Mouse (Mus musculus) macrophage (primary cell): ENCODE results near the gene Il4i1. TPM values are rescaled to one million over a fixed set of nuclear protein-coding genes. Genes with fewer than 3 reads are reported as not detected.

Experiments used
- H3K27ac ChIP-seq: fragments of 350-480 bp; formaldehyde crosslinking; 2 replicates; pipeline ENCODE4 v1.9.0; 2021
- H3K36me3 ChIP-seq: fragments of 350-480 bp; formaldehyde crosslinking; 2 replicates; pipeline ENCODE4 v1.9.0; 2021; ENCODE audit errors: inconsistent target
- H3K4me3 ChIP-seq: fragments of 350-480 bp; formaldehyde crosslinking; 2 replicates; pipeline ENCODE4 v1.9.0; 2021; ENCODE audit errors: inconsistent target
- H3K79me2 ChIP-seq: fragments of 350-480 bp; formaldehyde crosslinking; 2 replicates; pipeline ENCODE4 v1.9.0; 2021; ENCODE audit errors: inconsistent target
- WGBS: methylation state at CpG from one replicate; pipeline ENCODE4 v1.1.7; 2026; ENCODE audit warnings: inconsistent platforms; ENCODE audit not compliant: missing documents; 5-methylcytosine and 5-hydroxymethylcytosine counted together
- polyA plus RNA-seq: library from polyadenylated mRNA; stranded (reverse); fragments of 250-400 nt; gene quantifications from 3 replicates; pipeline ENCODE4 v1.2.4, GENCODE M21; 2018; ENCODE audit warnings: inconsistent platforms
- total RNA-seq, 78 experiments: library from RNA; depleted of rRNA; stranded (reverse); fragments of 250-400 nt; gene quantifications; 1 replicate in 9 of 78; 2 replicates in 24 of 78; 3 replicates in 43 of 78; 4 replicates in 2 of 78; pipeline ENCODE4 v1.2.4; 2018; ENCODE audit warnings: inconsistent platforms in 56 of 78

The Il4i1 gene
- total RNA-seq (2018; cell fraction: chromatin; rRNA removed): 100 to 1,000 TPM in 1 of 26 experiments, 10 to 100 TPM in 22, 1 to 10 TPM in 3; 6.1 to 148 (median 24.7) TPM
- total RNA-seq (2018; cell fraction: cytosol; rRNA removed): 10 to 100 TPM in 3 of 26 experiments, 1 to 10 TPM in 23; 1.1 to 21.6 (median 4.6) TPM
- 100 to 1,000 TPM in 2 of 26 experiments, 10 to 100 TPM in 23, 1 to 10 TPM in 1; 9.4 to 314 (median 22.8) TPM for total RNA-seq (2018; cell fraction: nucleus; rRNA removed)
- polyA plus RNA-seq: 2.3 to 2.8 TPM (median 2.7 TPM) in 3 replicates

- Histone ChIP-seq H3K79me2 (peaks cover 44% of the 10 kb centered on the region), H3K4me3 (peak within 1 kb of the TSS; percentile 90), H3K27ac (peak within 1 kb of the TSS; percentile 93), H3K36me3 (no peaks in the 10 kb centered on the region)
- under 1% methylated on average over 61 of the region's 62 CpGs for WGBS
These were observed at the start of gene Il4i1, which contains the start of gene Nup62 for GRCm38 (mm10) chr7:44815721-44816469. Il4i1 (plus strand) TSS chr7:44816387. Nup62 (plus strand) TSS chr7:44816088.

DNA sequence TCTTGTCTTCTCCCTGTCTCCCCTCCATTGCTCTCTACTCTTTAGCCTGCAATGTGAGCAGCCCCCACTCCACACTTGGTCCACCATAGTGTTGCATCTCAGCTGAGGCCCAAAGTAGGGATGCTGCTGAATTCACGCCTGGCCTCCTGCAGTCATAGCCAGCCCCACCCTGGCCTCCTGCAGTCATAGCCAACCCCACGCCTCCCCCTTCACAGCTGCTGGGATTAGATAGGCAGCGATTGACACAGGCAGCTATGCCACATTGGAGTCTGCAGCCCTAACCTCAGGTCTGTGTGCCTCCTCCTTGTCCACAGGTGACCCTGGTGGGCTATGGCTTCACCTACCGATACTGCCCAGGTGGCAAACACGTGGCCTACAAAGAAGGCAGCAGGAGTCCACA lies 48.1 kb upstream of the Il4i1 start:
- no peaks in the 10 kb centered on the region for H3K79me2 ChIP-seq
- H3K4me3 ChIP-seq: no peak overlapping the region
- H3K36me3 ChIP-seq: peaks cover 93% of the 10 kb centered on the region
- no peak overlapping the region for H3K27ac ChIP-seq
- WGBS: 95% methylated on average over 5 of the region's 5 CpGs

- WGBS: 52% methylated on average over 4 of the region's 6 CpGs
- peaks cover 94% of the 10 kb centered on the region for H3K36me3 ChIP-seq
- H3K4me3 ChIP-seq: no peak overlapping the region
- no peaks in the 10 kb centered on the region for H3K79me2 ChIP-seq
- no peak overlapping the region for H3K27ac ChIP-seq
These were observed 46.1 kb upstream of the Il4i1 start for GRCm38 (mm10) chr7:44770046-44770578.

- peaks cover 90% of the 10 kb centered on the region for H3K36me3 ChIP-seq
- no peak overlapping the region for H3K27ac ChIP-seq
- H3K79me2 ChIP-seq: no peaks in the 10 kb centered on the region
- H3K4me3 ChIP-seq: no peak overlapping the region
- 82% methylated on average over 8 of the region's 8 CpGs for WGBS
These were observed 43.5 kb upstream of the Il4i1 start for GRCm38 (mm10) chr7:44772591-44773204.

- Histone ChIP-seq H3K79me2 (no peaks in the 10 kb centered on the region), H3K27ac (no peak overlapping the region), H3K36me3 (peaks cover 57% of the 10 kb centered on the region), H3K4me3 (no peak overlapping the region)
- 83% methylated on average over 9 of the region's 9 CpGs for WGBS
These were observed 39.2 kb upstream of the Il4i1 start for GRCm38 (mm10) chr7:44776849-44777498.

GRCm38 (mm10) chr7:44780101-44780500 lies 36.1 kb upstream of the Il4i1 start:
- no peak overlapping the region for H3K4me3 ChIP-seq
- H3K79me2 ChIP-seq: no peaks in the 10 kb centered on the region
- peaks cover 29% of the 10 kb centered on the region; the same call in 1 of the 2 replicates for H3K36me3 ChIP-seq
- WGBS: 91% methylated on average over 8 of the region's 8 CpGs
- H3K27ac ChIP-seq: no peak overlapping the region

- H3K79me2 ChIP-seq: no peaks in the 10 kb centered on the region
- H3K4me3 ChIP-seq: no peak overlapping the region
- H3K36me3 ChIP-seq: no peaks in the 10 kb centered on the region
- H3K27ac ChIP-seq: no peak overlapping the region
- WGBS: 84% methylated on average over 3 of the region's 3 CpGs
These were observed 26.7 kb upstream of the Il4i1 start for GRCm38 (mm10) chr7:44789531-44789930.

DNA sequence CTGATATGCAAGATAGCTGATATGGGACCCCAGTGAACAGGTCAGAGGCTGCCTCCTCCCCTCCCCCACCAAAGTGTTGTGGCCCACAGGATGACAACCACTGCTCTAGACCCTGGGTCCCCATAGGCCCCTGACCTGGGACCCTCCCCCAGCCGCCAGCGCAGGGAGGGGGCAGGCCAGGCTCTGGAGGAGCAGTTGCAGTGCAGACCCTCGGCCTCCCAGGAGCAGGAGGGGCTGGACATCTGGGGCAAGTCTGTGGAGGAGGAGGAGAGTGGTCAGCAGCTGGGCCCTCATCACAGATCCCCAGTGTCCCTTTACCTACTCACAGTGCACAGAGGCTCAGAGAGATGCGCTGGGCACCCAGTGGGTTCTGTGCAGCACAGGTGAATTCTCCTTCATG lies 26.1 kb upstream of the Il4i1 start:
- H3K79me2 ChIP-seq: no peaks in the 10 kb centered on the region
- WGBS: 77% methylated on average over 3 of the region's 4 CpGs
- H3K27ac ChIP-seq: no peak overlapping the region
- H3K4me3 ChIP-seq: no peak overlapping the region
- H3K36me3 ChIP-seq: no peaks in the 10 kb centered on the region

DNA sequence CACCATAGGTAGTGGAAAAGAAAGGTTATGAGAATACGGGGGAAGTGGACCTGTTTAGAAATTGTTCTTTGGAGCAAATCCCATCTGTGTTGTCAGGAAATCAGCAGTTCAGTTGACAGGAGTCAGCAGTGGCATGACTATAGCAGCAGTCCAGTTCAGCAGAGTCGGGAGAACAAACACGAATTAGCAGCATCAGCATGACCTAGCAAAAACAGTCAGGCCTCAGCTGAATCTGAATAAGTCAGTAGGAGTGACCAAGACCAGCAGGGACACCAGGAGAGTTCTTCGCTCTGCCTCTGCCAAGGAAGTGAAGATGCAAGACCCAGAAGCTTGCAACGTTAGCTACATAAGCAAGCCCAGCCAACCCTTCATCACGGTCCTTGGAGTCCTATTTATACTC lies 23.4 kb upstream of the Il4i1 start:
- Histone ChIP-seq H3K27ac (peak overlapping the region; percentile 88), H3K79me2 (no peaks in the 10 kb centered on the region), H3K36me3 (no peaks in the 10 kb centered on the region), H3K4me3 (no peak overlapping the region)
- 50% methylated on average over 6 of the region's 6 CpGs for WGBS

DNA sequence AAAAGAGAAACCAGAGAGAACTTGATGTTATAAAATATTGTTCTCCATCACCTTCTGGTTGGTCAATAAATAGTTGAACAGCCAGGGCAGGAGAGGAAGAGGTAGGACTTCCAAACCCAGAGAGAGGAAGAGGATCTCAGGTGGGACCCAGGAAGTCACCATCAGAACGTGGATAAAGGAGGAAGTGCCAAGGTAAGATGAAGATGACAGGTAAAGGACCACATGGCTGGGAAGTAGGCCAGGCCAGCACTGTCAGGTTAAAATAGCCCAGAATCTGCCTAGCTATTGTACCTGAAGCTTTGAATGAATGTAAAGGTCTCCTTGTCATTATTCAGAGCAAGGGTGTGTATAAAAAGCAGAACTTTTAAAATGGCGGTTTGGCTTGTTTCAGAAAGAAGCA lies 7.3 kb upstream of the Il4i1 start:
- Histone ChIP-seq H3K27ac (no peak overlapping the region), H3K4me3 (no peak overlapping the region), H3K79me2 (no peaks in the 10 kb centered on the region; the same call in 1 of the 2 replicates), H3K36me3 (no peaks in the 10 kb centered on the region)
- 68% methylated on average over 2 of the region's 2 CpGs for WGBS

- 97% methylated on average over 3 of the region's 3 CpGs for whole genome bisulfite sequencing
- H3K79me2 ChIP-seq: no peaks in the 10 kb centered on the region; the same call in 1 of the 2 replicates
- no peaks in the 10 kb centered on the region for H3K36me3 ChIP-seq
- H3K4me3 ChIP-seq: no peak overlapping the region
- no peak overlapping the region for H3K27ac ChIP-seq
These were observed 6.7 kb upstream of the Il4i1 start for GRCm38 (mm10) chr7:44809466-44809865.

GRCm38 (mm10) chr7:44810365-44810764 lies 5.8 kb upstream of the Il4i1 start:
- no peaks in the 10 kb centered on the region for H3K36me3 ChIP-seq

DNA sequence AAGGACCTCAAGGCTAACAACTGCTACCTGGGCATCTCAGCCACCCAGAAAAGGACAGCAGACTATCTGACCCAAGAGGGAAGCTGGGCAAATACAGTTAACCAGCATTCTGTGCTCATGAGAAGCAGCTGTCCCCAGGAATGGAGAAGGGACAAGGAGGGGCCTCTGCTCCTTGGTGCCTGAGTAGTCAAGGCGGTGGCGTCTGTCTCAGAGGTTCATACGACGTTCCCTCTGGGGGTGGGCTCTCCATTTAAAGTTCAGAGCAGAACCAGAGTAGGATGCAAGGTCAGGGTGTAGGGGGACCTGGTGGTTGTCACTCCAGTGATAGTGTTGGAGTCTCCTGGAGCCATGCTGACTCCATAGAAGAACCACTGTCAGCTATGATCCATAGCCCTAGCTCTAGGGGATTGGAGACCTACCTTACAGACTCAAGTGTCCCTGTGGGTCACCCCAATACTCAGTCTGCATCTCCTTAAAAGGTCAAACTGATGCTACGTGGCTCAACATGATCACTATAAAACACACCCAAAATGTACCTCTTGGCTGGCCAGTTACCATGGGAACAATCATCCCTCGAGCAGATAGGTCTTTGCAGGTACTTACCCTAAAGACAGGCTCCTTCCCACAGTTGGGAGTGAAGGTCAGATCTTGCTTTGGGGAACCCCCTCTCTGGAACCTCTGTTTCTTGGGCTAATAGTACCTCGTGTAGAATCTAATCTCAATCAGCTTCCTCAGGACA lies 5.2 kb upstream of the Il4i1 start:
- Histone ChIP-seq H3K4me3 (no peak overlapping the region), H3K27ac (no peak overlapping the region), H3K79me2 (no peaks in the 10 kb centered on the region; the same call in 1 of the 2 replicates), H3K36me3 (no peaks in the 10 kb centered on the region)
- whole genome bisulfite sequencing: 91% methylated on average over 7 of the region's 7 CpGs

More at GRCm38 (mm10) chr7:44810365-44810764, 5.8 kb upstream of the Il4i1 start:
- Histone ChIP-seq H3K27ac (no peak overlapping the region), H3K79me2 (no peaks in the 10 kb centered on the region; the same call in 1 of the 2 replicates), H3K4me3 (no peak overlapping the region)
- WGBS: 86% methylated on average over 4 of the region's 4 CpGs
